12 mouse cellular contexts compared by ENCODE assay signal in the genomic region with DNA sequence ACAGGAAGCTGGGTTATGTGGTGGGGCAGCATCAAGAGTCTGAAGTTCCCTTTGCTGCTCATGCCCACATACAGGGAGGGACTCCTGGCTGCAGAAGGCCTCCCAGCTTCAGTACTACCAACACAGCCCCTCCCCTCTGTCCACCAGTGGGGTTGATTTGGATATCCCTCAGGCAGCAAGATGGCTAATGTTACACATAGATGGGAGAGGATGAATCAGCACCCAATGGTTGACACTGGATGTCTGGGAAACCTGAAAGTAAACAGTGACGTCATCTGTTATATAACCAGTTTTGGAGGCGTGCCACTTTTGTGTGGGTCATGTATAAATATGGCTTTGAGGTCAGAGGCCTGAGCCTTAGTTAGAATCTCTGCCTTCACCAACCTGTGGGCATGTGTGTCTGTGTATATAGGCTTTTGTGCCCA. TPM values are rescaled to one million over a fixed set of nuclear protein-coding genes. Genes with fewer than 3 reads are reported as not detected.
A peak's percentile ranks its signal among the peaks of the same experiment; 100 is the strongest.
DNase-seq lines count a peak whose midpoint lies in the region; ATAC-seq lines count a peak whose summit lies in the region.
"Had no signal": no experiment of that assay in that cellular context is flagged by ENCODE, and none has a peak within 500 bp of the region (broad histone marks: within the 10 kb centered on the region; RNA-seq: fewer than 3 reads in every experiment).

No protein-coding gene starts in this region.

- H3K9ac ChIP-seq in heart, embryonic 11.5 days (ENCODE audit: low read depth, low read length): no peak overlapping the region
- H3K9ac ChIP-seq: lung, embryonic 15.5 days had no signal

- no peak overlapping the region for H3K4me2 ChIP-seq in heart, embryonic 11.5 days
- H3K4me2 ChIP-seq: lung, embryonic 15.5 days had no signal

- no peaks in the 10 kb centered on the region for H3K27me3 ChIP-seq in heart, embryonic 11.5 days (ENCODE audit: control insufficient read depth, insufficient read depth, low read length)
- H3K27me3 ChIP-seq: lung, embryonic 15.5 days had no signal

- no peak for ATAC-seq in heart, embryonic 11.5 days (replicated peaks; ENCODE audit: insufficient number of reproducible peaks, low FRiP score, low TSS enrichment)
- ATAC-seq in megakaryocyte, adult 5-6 weeks (ENCODE audit: poor library complexity, severe bottlenecking): peak; percentile 71
- ATAC-seq in cerebellum, adult (ENCODE audit: insufficient number of reproducible peaks, low FRiP score, low TSS enrichment): no peak

- H3K27ac ChIP-seq in heart, embryonic 11.5 days (ENCODE audit: low read depth, low read length): no peak overlapping the region
- 0 out of 2 replicates have a peak overlapping the region, but pooled peaks have one; percentile 23 for H3K27ac ChIP-seq in brown adipose tissue, adult 24 weeks (replicated peaks; ENCODE audit: low read depth, low read length)
- H3K27ac ChIP-seq: lung, embryonic 15.5 days had no signal

- DNase-seq in heart, adult 8-10 months (ENCODE audit: low spot score): peak; percentile 35
- peak; percentile 19 for DNase-seq in CD4-positive helper T cell, adult 2 months (ENCODE audit: low read depth, low spot score)
- no peak for DNase-seq in thymus, postnatal 36 days
- no peak for DNase-seq in kidney, postnatal 25 days
- DNase-seq: cerebellum, adult 9-11 months; gastrocnemius, postnatal 14 days; layer of hippocampus, adult 9-11 months had no signal

- H3K36me3 ChIP-seq in heart, embryonic 11.5 days (ENCODE audit: control insufficient read depth, insufficient read depth, low read length): no peaks in the 10 kb centered on the region
- H3K36me3 ChIP-seq: lung, embryonic 15.5 days had no signal

- WGBS in heart, embryonic 11.5 days (ENCODE audit: insufficient replicate concordance): 74% methylated on average over 2 of the region's 2 CpGs

- no peaks in the 10 kb centered on the region for H3K9me3 ChIP-seq in heart, embryonic 11.5 days (replicated peaks; ENCODE audit: control insufficient read depth, low read length)
- H3K9me3 ChIP-seq: lung, embryonic 15.5 days had no signal

- no peak overlapping the region for H3K4me3 ChIP-seq in heart, embryonic 11.5 days (ENCODE audit: low read depth, low read length)
- H3K4me3 ChIP-seq in brown adipose tissue, adult 24 weeks (ENCODE audit: insufficient read depth, low read depth, low read length): no peak overlapping the region
- H3K4me3 ChIP-seq: lung, embryonic 15.5 days had no signal

- H3K4me1 ChIP-seq in heart, embryonic 11.5 days (ENCODE audit: control insufficient read depth, insufficient read depth, low read length): no peaks in the 10 kb centered on the region
- peaks cover 4% of the 10 kb centered on the region; the same call in 1 of the 2 replicates for H3K4me1 ChIP-seq in brown adipose tissue, adult 24 weeks (ENCODE audit: control insufficient read depth, insufficient read depth, insufficient read length, low read length)
- H3K4me1 ChIP-seq: lung, embryonic 15.5 days had no signal

RNA-seq across cellular contexts. Expression of a gene that starts 20.6 kb away (rescaled TPM):
- total RNA-seq in heart, adult 8-10 months (2022): 10 to 100 TPM; 11.5 to 23.7 (median 13.9) TPM
- polyA plus RNA-seq in heart, embryonic 11.5 days (2014; fragmentation: Nextera tagmentation; extraction: Ambion mirVana): 35.3 and 42.3 TPM in 2 replicates
- polyA plus RNA-seq in brown adipose tissue, adult 24 weeks (2012; ENCODE audit: insufficient read depth, insufficient read length, missing spikeins): 9.6 and 37.4 TPM in 2 replicates
- total RNA-seq in megakaryocyte, adult 5-6 weeks (2015): 43.2 and 59.6 TPM in 2 replicates
- total RNA-seq in megakaryocyte, adult 5-6 weeks (2017): 43.6 and 53.0 TPM in 2 replicates

Comparison
In these comparisons a context has a peak if more than half of its experiments do, and no peak if none do; other contexts are left out.
1. DNase-seq: peak in heart, adult 8-10 months (single experiment) and CD4-positive helper T cell, adult 2 months (single experiment); none in thymus, postnatal 36 days (0 of 2) and kidney, postnatal 25 days (0 of 2).